Comparison of ENCODE assay signal across 8 mouse cellular contexts in the genomic region with DNA sequence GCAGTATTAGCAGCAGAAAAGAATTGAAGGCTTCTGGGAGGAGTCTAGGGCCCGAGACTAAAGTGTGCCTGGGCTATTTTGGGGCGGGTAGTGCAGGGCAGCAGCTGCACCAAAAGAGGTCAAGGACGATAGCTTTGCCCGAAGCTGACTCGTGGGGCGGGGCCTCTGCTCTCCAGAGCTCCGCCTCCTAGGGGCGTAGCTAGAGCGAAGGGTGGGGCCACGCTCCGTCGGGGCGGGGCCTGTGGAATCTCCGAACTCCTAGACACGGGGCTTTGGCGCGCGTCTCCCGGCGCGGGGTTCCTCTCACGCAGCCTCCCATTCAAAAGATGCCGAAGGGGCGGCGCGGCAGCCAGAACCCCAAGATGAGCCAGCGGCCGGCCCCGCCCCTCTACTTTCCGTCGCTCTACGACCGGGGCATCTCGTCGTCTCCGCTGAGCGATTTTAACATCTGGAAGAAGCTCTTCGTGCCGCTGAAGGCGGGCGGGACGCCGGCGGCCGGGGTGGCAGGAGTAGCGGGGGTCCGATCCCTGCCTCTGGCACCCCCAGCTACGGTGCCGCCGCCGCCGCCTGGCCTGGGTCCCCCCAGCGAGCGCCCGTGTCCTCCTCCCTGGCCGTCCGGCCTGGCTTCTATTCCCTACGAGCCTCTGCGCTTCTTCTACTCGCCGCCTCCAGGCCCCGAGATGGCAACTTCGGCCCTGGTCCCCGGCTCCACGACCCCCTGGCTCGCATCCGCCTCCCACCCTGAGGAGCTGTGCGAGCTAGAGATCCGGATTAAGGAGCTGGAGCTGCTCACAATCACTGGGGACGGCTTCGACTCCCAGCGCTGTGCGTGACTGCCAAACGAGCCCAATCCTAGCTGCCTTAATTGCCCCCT. TPM values are rescaled to one million over a fixed set of nuclear protein-coding genes. Genes with fewer than 3 reads are reported as not detected.
DNase-seq lines count a peak whose midpoint lies in the region; ATAC-seq and TF ChIP-seq lines count a peak whose summit lies in the region.

TSS of gene A930018P22Rik (plus strand) at position 265 of the 874 bp plus-strand sequence.

- H3K4me1 ChIP-seq in lung, embryonic 14.5 days (ENCODE audit: insufficient read depth): 0 out of 2 replicates have a peak, but pooled peaks cover 3% of the 10 kb centered on the region

- peak; percentile 92 to 94 for ATAC-seq in hematopoietic stem cell, adult 5-6 weeks (replicated peaks in 1 of 2; ENCODE audit: insufficient read depth in 1 of 2, low FRiP score in 2 of 2, low TSS enrichment in 1 of 2, low read depth in 1 of 2, poor library complexity in 2 of 2, severe bottlenecking in 2 of 2)
- ATAC-seq in lung, embryonic 14.5 days (ENCODE audit: insufficient read depth): peak; percentile 94
- ATAC-seq in neutrophil, adult 5-6 weeks (ENCODE audit: extremely low read depth, insufficient number of reproducible peaks, low FRiP score, poor library complexity, severe bottlenecking): peak; percentile 75

- 0 out of 2 replicates have a peak, but pooled peaks cover 3% of the 10 kb centered on the region for H3K27me3 ChIP-seq in lung, embryonic 14.5 days (ENCODE audit: insufficient read depth, low read length)

- peak within 1 kb of the TSS; percentile 74 for H3K9ac ChIP-seq in lung, embryonic 14.5 days

- H3K36me3 ChIP-seq in lung, embryonic 14.5 days (ENCODE audit: insufficient read depth): no peaks in the 10 kb centered on the region

- under 1% methylated on average over 74 of the region's 74 CpGs for WGBS in lung, embryonic 14.5 days

- no peak for TF ChIP-seq CTCF in lung, embryonic 14.5 days (IDR thresholded peaks at IDR 0.05; ENCODE audit: low read depth)

- H3K27ac ChIP-seq in lung, embryonic 14.5 days (ENCODE audit: low read depth): peak within 1 kb of the TSS; percentile 62

- H3K4me3 ChIP-seq in lung, embryonic 14.5 days (ENCODE audit: low read depth, low read length): peak within 1 kb of the TSS; percentile 54

- peak; percentile 92 for DNase-seq in MN1 (ENCODE audit: low spot score)
- peak; percentile 90 for DNase-seq in cerebellum, adult 8-10 months
- peak; percentile 85 for DNase-seq in forelimb bud, embryonic 11.5 days (ENCODE audit: low read depth, low spot score)
- DNase-seq in layer of hippocampus, adult 8-10 months (ENCODE audit: low spot score in 2 of 2): peak; percentile 81 to 85
- peak; percentile 97 for DNase-seq in lung, embryonic 14.5 days
- DNase-seq in testis, postnatal 14 days (ENCODE audit: low spot score): peak; percentile 93

- H3K9me3 ChIP-seq in lung, embryonic 14.5 days (ENCODE audit: low read depth, low read length): no peaks in the 10 kb centered on the region

- peak within 1 kb of the TSS; percentile 91 for H3K4me2 ChIP-seq in lung, embryonic 14.5 days

RNA-seq across cellular contexts. Expression of gene A930018P22Rik, which starts in this region (rescaled TPM):
- total RNA-seq in hematopoietic stem cell, adult 5-6 weeks (2017): not detected in 2 replicates
- under 1 TPM in 1 of 4 experiments, not detected in 3; 0.54 TPM for total RNA-seq in layer of hippocampus, adult 8-10 months (2022)
- polyA plus RNA-seq in lung, embryonic 14.5 days (2014; fragmentation: Nextera tagmentation; extraction: Ambion mirVana): not detected in 2 replicates
- not detected in 2 replicates for total RNA-seq in neutrophil, adult 5-6 weeks (2017)

Comparison
In these comparisons a context has a peak if more than half of its experiments do, and no peak if none do; other contexts are left out.
1. Peak in every context shown above with its lines: DNase-seq, ATAC-seq, H3K4me3 ChIP-seq and H3K27ac ChIP-seq.
2. Peak in ATAC-seq in hematopoietic stem cell, adult 5-6 weeks; RNA of the gene not detected or under 1 TPM.
3. Peak in DNase-seq in layer of hippocampus, adult 8-10 months; RNA of the gene not detected or under 1 TPM.
4. Peak in DNase-seq, ATAC-seq, H3K4me3 ChIP-seq, H3K27ac ChIP-seq, H3K9ac ChIP-seq and H3K4me2 ChIP-seq in lung, embryonic 14.5 days; RNA of the gene not detected or under 1 TPM.
5. Peak in ATAC-seq in neutrophil, adult 5-6 weeks; RNA of the gene not detected or under 1 TPM.